Mouse (Mus musculus) hindbrain, postnatal 0 days (tissue): Measurements from ENCODE around the gene Anapc11. TPM values are rescaled to one million over a fixed set of nuclear protein-coding genes. Genes with fewer than 3 reads are reported as not detected.
A peak's percentile ranks its signal among the peaks of the same experiment; 100 is the strongest.

Experiments used
- ATAC-seq: fragments of 200-750 bp; cut with Nextera tagmentation; 2 replicates; pipeline ENCODE4 v1.8.0; 2017; ENCODE audit warnings: mild to moderate bottlenecking, moderate TSS enrichment, moderate library complexity
- DNase-seq: peaks from one replicate; pipeline ENCODE4 v3.0.0-alpha.2; 2015; ENCODE audit warnings: low spot score
- H3K27ac ChIP-seq: fragments of 300-500 bp; sonication (generic); 2 replicates; pipeline ENCODE4 v1.5.1; 2014; ENCODE audit warnings: mild to moderate bottlenecking
- H3K27me3 ChIP-seq: fragments of 300-500 bp; sonication (generic); 2 replicates; pipeline ENCODE4 v1.6.1; 2014; ENCODE audit warnings: low read length, mixed read lengths; ENCODE audit not compliant: insufficient read depth
- H3K36me3 ChIP-seq: fragments of 300-500 bp; sonication (generic); 2 replicates; pipeline ENCODE4 v1.6.1; 2014; ENCODE audit warnings: low read length, mixed read lengths; ENCODE audit not compliant: insufficient read depth
- H3K4me1 ChIP-seq: fragments of 300-500 bp; sonication (generic); 2 replicates; pipeline ENCODE4 v1.6.1; 2014; ENCODE audit warnings: antibody characterized with exemption, low read length, mixed read lengths; ENCODE audit not compliant: insufficient read depth
- H3K4me2 ChIP-seq: fragments of 300-500 bp; sonication (generic); 2 replicates; pipeline ENCODE4 v1.6.1; 2014; ENCODE audit warnings: low read depth, mild to moderate bottlenecking, low read length, moderate library complexity, mixed read lengths
- H3K4me3 ChIP-seq: fragments of 300-500 bp; sonication (generic); 2 replicates; pipeline ENCODE4 v1.5.1; 2014; ENCODE audit warnings: low read length
- H3K9ac ChIP-seq: fragments of 300-500 bp; sonication (generic); replicated peaks from 2 replicates; pipeline ENCODE4 v1.6.1; 2014; ENCODE audit warnings: mild to moderate bottlenecking, low read length, moderate library complexity, mixed read lengths
- H3K9me3 ChIP-seq: fragments of 300-500 bp; sonication (generic); 2 replicates; pipeline ENCODE4 v1.6.1; 2016; ENCODE audit warnings: low read length, mixed read lengths
- CTCF ChIP-seq: IDR thresholded peaks from 2 replicates; pipeline ENCODE4 v1.5.1; 2016; ENCODE audit warnings: antibody characterized with exemption, control low read depth, low read depth
- WGBS: fragments of 180-500 bp; shearing (Covaris S2); extraction: QIAGEN DNeasy Blood & Tissue Kit; methylation state at CpG from one replicate; pipeline ENCODE4 v1.1.7; 2014; 5-methylcytosine and 5-hydroxymethylcytosine counted together
- polyA plus RNA-seq: library from polyadenylated mRNA; unstranded; fragments of >200 nt; fragmentation: Nextera tagmentation; extraction: Ambion mirVana; gene quantifications from 2 replicates; pipeline ENCODE4 v1.2.1, GENCODE M21; 2015
- total RNA-seq: library from RNA; depleted of rRNA; stranded (reverse); fragments of >200 nt; gene quantifications from 2 replicates; pipeline ENCODE4 v1.2.3, GENCODE M21; 2014

Gene Anapc11
- total and polyA plus RNA-seq, 2 experiments from 2014 or later: 39.6 to 198 TPM

- Histone ChIP-seq H3K36me3 (peaks cover 19% of the 10 kb centered on the region), H3K4me1 (peaks cover 10% of the 10 kb centered on the region; the same call in 1 of the 2 replicates), H3K9ac (no peak overlapping the region), H3K4me2 (no peak overlapping the region), H3K4me3 (no peak overlapping the region), H3K9me3 (no peaks in the 10 kb centered on the region), H3K27me3 (no peaks in the 10 kb centered on the region), H3K27ac (no peak overlapping the region)
- WGBS: 88% methylated on average over 10 of the region's 10 CpGs
- no peak for DNase-seq
- no peak for TF ChIP-seq CTCF
- ATAC-seq: no peak
These were observed 15.3 kb downstream of the Anapc11 start for GRCm38 (mm10) chr11:120613481-120613972.

DNA sequence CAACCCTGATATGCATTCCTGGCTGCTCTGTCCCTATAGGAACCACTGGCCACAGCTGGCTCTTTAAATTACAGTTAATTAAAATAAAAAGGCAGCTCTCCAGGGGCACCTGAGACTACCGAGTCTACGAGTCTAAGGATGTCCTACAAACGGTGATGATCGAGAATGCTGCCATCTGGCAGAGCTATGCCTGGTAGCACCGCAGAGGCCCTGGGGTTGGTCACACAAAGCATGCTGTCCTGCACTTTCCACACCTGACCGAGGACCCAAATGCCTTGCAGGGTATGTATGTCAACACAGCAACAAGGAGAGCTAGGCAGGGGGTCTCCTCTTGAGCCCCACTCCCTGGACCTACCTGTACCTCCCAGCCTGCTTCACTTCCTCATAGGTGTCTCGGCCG is 15.8 kb downstream of the Anapc11 start:
- H3K4me1 ChIP-seq: peaks cover 8% of the 10 kb centered on the region; the same call in 1 of the 2 replicates
- H3K27me3 ChIP-seq: no peaks in the 10 kb centered on the region
- no peak overlapping the region for H3K27ac ChIP-seq
- H3K9me3 ChIP-seq: no peaks in the 10 kb centered on the region
- H3K36me3 ChIP-seq: peaks cover 24% of the 10 kb centered on the region
- WGBS: 75% methylated on average over 8 of the region's 8 CpGs
- no peak overlapping the region for H3K4me3 ChIP-seq
- TF ChIP-seq CTCF: no peak
- no peak overlapping the region for H3K4me2 ChIP-seq
- DNase-seq: no peak
- ATAC-seq: no peak
- no peak overlapping the region for H3K9ac ChIP-seq

DNA sequence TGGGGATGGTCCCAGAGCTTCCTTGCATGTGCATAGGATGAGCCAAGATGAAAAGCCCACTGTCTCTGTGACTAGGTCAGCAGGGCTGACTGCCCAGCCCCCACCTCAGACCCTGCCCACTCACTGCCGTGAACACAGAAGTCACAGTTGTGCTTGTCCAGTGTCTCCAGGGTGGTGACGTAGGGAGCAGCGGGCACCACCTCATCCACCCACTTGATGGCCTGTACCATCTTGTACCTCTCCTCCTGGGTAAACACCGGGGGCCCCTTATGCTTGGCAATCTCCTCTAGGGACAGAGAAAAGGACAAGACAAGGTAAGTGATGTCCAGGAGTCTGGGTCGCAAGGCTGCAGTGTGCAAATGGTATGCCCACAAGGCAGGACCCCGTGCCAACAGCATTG is 16.9 kb downstream of the Anapc11 start:
- no peak overlapping the region for H3K4me3 ChIP-seq
- peaks cover 32% of the 10 kb centered on the region for H3K36me3 ChIP-seq
- H3K4me2 ChIP-seq: no peak overlapping the region; the same call in 1 of the 2 replicates
- peaks cover 8% of the 10 kb centered on the region; the same call in 1 of the 2 replicates for H3K4me1 ChIP-seq
- H3K9me3 ChIP-seq: no peaks in the 10 kb centered on the region
- no peak overlapping the region for H3K9ac ChIP-seq
- H3K27me3 ChIP-seq: no peaks in the 10 kb centered on the region
- DNase-seq (no peak), ATAC-seq (no peak)
- H3K27ac ChIP-seq: no peak overlapping the region
- no peak for TF ChIP-seq CTCF
- WGBS: 88% methylated on average over 6 of the region's 6 CpGs

- Histone ChIP-seq H3K4me3 (no peak overlapping the region), H3K4me2 (peak overlapping the region; percentile 85), H3K27ac (no peak overlapping the region), H3K9me3 (no peaks in the 10 kb centered on the region), H3K4me1 (peaks cover 8% of the 10 kb centered on the region; the same call in 1 of the 2 replicates), H3K36me3 (peaks cover 37% of the 10 kb centered on the region), H3K9ac (no peak overlapping the region), H3K27me3 (no peaks in the 10 kb centered on the region)
- no peak for ATAC-seq
- no peak for DNase-seq
- 87% methylated on average over 11 of the region's 11 CpGs for WGBS
- no peak for TF ChIP-seq CTCF
These were observed 17.5 kb downstream of the Anapc11 start for GRCm38 (mm10) chr11:120615606-120616203.

- ATAC-seq: no peak
- H3K9me3 ChIP-seq: no peaks in the 10 kb centered on the region
- peak overlapping the region; percentile 82 for H3K4me3 ChIP-seq
- no peak for TF ChIP-seq CTCF
- peaks cover 39% of the 10 kb centered on the region; the same call in 1 of the 2 replicates for H3K36me3 ChIP-seq
- peak overlapping the region; percentile 77 for H3K9ac ChIP-seq
- H3K4me2 ChIP-seq: peak overlapping the region; percentile 85
- H3K27me3 ChIP-seq: no peaks in the 10 kb centered on the region
- peak overlapping the region; percentile 91; the same call in 1 of the 2 replicates for H3K27ac ChIP-seq
- DNase-seq: no peak
- WGBS: 43% methylated on average over 4 of the region's 4 CpGs
- peaks cover 8% of the 10 kb centered on the region; the same call in 1 of the 2 replicates for H3K4me1 ChIP-seq
These were observed 18.5 kb downstream of the Anapc11 start for GRCm38 (mm10) chr11:120616617-120617294.

- no peaks in the 10 kb centered on the region for H3K27me3 ChIP-seq
- H3K9me3 ChIP-seq: no peaks in the 10 kb centered on the region
- H3K4me2 ChIP-seq: peak within 1 kb of the TSS; percentile 85
- peak; percentile 12; the same call in 1 of the 2 replicates for TF ChIP-seq CTCF
- H3K4me1 ChIP-seq: peaks cover 8% of the 10 kb centered on the region; the same call in 1 of the 2 replicates
- peak within 1 kb of the TSS; percentile 82 for H3K4me3 ChIP-seq
- peak within 1 kb of the TSS; percentile 91 for H3K27ac ChIP-seq
- H3K36me3 ChIP-seq: peaks cover 36% of the 10 kb centered on the region; the same call in 1 of the 2 replicates
- DNase-seq (peak; percentile 97), ATAC-seq (peak; percentile 95)
- H3K9ac ChIP-seq: peak within 1 kb of the TSS; percentile 77
- WGBS: under 1% methylated on average over 56 of the region's 56 CpGs
These were observed 19.4 kb downstream of the Anapc11 start, which contains the start of gene Pcyt2 for GRCm38 (mm10) chr11:120617519-120618112. TSS of gene Pcyt2 (minus strand) at chr11:120617936.
